Mouse (Mus musculus): Measurements from ENCODE around the gene Dis3l2. TPM values are rescaled to one million over a fixed set of nuclear protein-coding genes. Genes with fewer than 3 reads are reported as not detected.

Gene Dis3l2
- polyA plus RNA-seq (2016; fragmentation: Nextera tagmentation; extraction: Ambion mirVana): 38.0 and 38.8 TPM in 2 replicates

DNA sequence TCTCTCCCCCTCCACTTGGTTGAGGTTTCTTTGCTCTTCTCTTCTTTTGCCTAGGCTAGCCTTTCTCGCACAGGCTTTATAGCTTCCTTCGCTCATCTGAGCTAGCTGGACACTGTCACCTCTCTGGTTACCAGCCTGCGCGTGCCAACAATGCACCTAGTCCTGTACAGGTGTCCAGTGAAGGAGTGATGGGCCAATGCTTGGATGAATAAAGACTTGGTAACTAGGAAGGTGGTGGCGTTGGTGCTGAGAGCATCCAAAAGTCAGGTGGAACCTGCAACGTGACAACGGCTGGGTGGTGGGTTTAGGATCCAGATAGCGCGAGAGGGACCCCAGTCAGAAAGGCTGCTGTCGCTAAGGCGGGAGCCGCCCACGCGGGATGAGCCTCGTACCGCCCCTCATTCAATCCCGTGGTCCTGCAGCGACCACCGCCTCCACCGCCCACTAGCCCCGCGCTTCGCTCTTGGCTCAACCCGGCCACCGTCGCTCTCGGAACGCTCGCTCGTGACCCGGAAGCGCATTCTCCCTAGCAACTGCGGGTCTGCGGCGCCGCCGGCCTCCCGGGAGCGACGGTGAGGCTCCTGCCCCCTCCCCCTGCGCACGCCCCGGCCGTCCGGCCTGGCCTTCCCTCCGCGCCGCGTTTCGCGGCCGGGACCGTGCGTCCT is at the start of gene Dis3l2:
TSS of gene Dis3l2 (plus strand) at position 509 of the 665 bp plus-strand sequence.
- WGBS: 3% methylated on average over 43 of the region's 54 CpGs

GRCm38 (mm10) chr1:86657071-86657470 is 46.5 kb upstream of the Dis3l2 start:
- Histone ChIP-seq H3K9ac (no peak overlapping the region), H3K27ac (no peak overlapping the region), H3K4me1 (no peaks in the 10 kb centered on the region), H3K4me3 (no peak overlapping the region), H3K36me3 (no peaks in the 10 kb centered on the region), H3K4me2 (replicated peaks) (no peak overlapping the region), H3K27me3 (no peaks in the 10 kb centered on the region), H3K9me3 (replicated peaks) (no peaks in the 10 kb centered on the region)
- WGBS: 94% methylated on average over 5 of the region's 5 CpGs
- ATAC-seq (ENCODE audit: low FRiP score): no peak

More for the DNA sequence above, at the start of gene Dis3l2:
- H3K4me3 ChIP-seq: peak within 1 kb of the TSS; percentile 95
- no peaks in the 10 kb centered on the region for H3K27me3 ChIP-seq
- peak within 1 kb of the TSS; percentile 95 for H3K9ac ChIP-seq
- ATAC-seq (ENCODE audit: low FRiP score): peak; percentile 95
- H3K36me3 ChIP-seq: no peaks in the 10 kb centered on the region
- peak within 1 kb of the TSS; percentile 93 for H3K27ac ChIP-seq
- peaks cover 20% of the 10 kb centered on the region; the same call in 1 of the 2 replicates for H3K4me1 ChIP-seq
- H3K4me2 ChIP-seq (replicated peaks): peak within 1 kb of the TSS; percentile 77
- no peaks in the 10 kb centered on the region for H3K9me3 ChIP-seq (replicated peaks)

- Histone ChIP-seq H3K36me3 (no peaks in the 10 kb centered on the region), H3K27ac (no peak overlapping the region), H3K4me1 (0 out of 2 replicates have a peak, but pooled peaks cover 7% of the 10 kb centered on the region), H3K9ac (no peak overlapping the region), H3K9me3 (replicated peaks) (no peaks in the 10 kb centered on the region), H3K27me3 (peaks cover 22% of the 10 kb centered on the region), H3K4me2 (replicated peaks) (no peak overlapping the region), H3K4me3 (no peak overlapping the region)
- WGBS: 79% methylated on average over 2 of the region's 2 CpGs
- ATAC-seq (ENCODE audit: low FRiP score): no peak
Measured at GRCm38 (mm10) chr1:86665091-86665490, 38.5 kb upstream of the Dis3l2 start.

- 2% methylated on average over 44 of the region's 44 CpGs for WGBS
- H3K4me1 ChIP-seq: peaks cover 12% of the 10 kb centered on the region; the same call in 1 of the 2 replicates
- no peaks in the 10 kb centered on the region for H3K9me3 ChIP-seq (replicated peaks)
- H3K36me3 ChIP-seq: no peaks in the 10 kb centered on the region
- H3K4me2 ChIP-seq (replicated peaks): peak overlapping the region; percentile 88
- H3K4me3 ChIP-seq: peak overlapping the region; percentile 55
- peak; percentile 65 for ATAC-seq (ENCODE audit: low FRiP score)
- H3K27me3 ChIP-seq: peaks cover 46% of the 10 kb centered on the region
- H3K9ac ChIP-seq: peak overlapping the region; percentile 75
- no peak overlapping the region; the same call in 1 of the 2 replicates for H3K27ac ChIP-seq
Measured at GRCm38 (mm10) chr1:86669552-86670273, 33.9 kb upstream of the Dis3l2 start.

- Histone ChIP-seq H3K27ac (peak within 1 kb of the TSS; percentile 48; the same call in 1 of the 2 replicates), H3K9ac (peak within 1 kb of the TSS; percentile 75), H3K4me2 (replicated peaks) (peak within 1 kb of the TSS; percentile 88), H3K9me3 (replicated peaks) (no peaks in the 10 kb centered on the region), H3K4me3 (peak within 1 kb of the TSS; percentile 55), H3K27me3 (peaks cover 46% of the 10 kb centered on the region), H3K36me3 (no peaks in the 10 kb centered on the region), H3K4me1 (peaks cover 12% of the 10 kb centered on the region; the same call in 1 of the 2 replicates)
- 4% methylated on average over 59 of the region's 59 CpGs for WGBS
- ATAC-seq (ENCODE audit: low FRiP score): peak; percentile 92
Measured at GRCm38 (mm10) chr1:86670279-86671038, 33.1 kb upstream of the Dis3l2 start, which contains the start of gene Nppc. Nppc (minus strand) TSS chr1:86670571.

- ATAC-seq (ENCODE audit: low FRiP score): no peak
- H3K36me3 ChIP-seq: no peaks in the 10 kb centered on the region
- H3K4me2 ChIP-seq (replicated peaks): no peak overlapping the region
- WGBS: 57% methylated on average over 9 of the region's 9 CpGs
- peaks cover 27% of the 10 kb centered on the region for H3K27me3 ChIP-seq
- H3K9me3 ChIP-seq (replicated peaks): no peaks in the 10 kb centered on the region
- H3K9ac ChIP-seq: no peak overlapping the region
- H3K4me3 ChIP-seq: no peak overlapping the region
- H3K4me1 ChIP-seq: peaks cover 9% of the 10 kb centered on the region; the same call in 1 of the 2 replicates
- H3K27ac ChIP-seq: no peak overlapping the region
Measured at GRCm38 (mm10) chr1:86674385-86674784, 29.2 kb upstream of the Dis3l2 start.

- no peak overlapping the region for H3K4me3 ChIP-seq
- no peak overlapping the region for H3K27ac ChIP-seq
- peaks cover 6% of the 10 kb centered on the region; the same call in 1 of the 2 replicates for H3K4me1 ChIP-seq
- no peaks in the 10 kb centered on the region for H3K36me3 ChIP-seq
- no peak for ATAC-seq (ENCODE audit: low FRiP score)
- WGBS: 86% methylated on average over 12 of the region's 12 CpGs
- H3K9me3 ChIP-seq (replicated peaks): no peaks in the 10 kb centered on the region
- peaks cover 24% of the 10 kb centered on the region for H3K27me3 ChIP-seq
- H3K9ac ChIP-seq: no peak overlapping the region
- no peak overlapping the region for H3K4me2 ChIP-seq (replicated peaks)
Measured at GRCm38 (mm10) chr1:86675126-86675525, 28.5 kb upstream of the Dis3l2 start.

DNA sequence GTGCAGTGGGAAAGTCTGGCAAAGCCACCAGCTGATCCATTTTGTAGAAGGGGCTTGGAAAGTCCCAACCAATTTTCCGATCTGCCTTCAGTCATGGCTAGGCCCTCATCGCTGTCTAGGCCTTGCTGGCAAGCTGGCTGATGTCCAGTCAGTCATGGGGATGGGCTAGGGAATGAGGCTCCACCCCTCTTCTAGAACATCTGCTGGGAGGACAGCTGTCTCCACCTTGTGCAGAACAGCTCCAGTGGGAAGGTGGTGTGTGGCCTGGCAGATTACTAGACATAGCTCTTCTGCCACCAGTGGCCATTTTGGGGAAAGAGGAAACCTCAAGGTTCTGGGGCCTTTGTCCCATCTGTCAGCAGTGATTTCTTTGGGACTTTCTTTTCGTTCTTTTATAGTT is 26.0 kb upstream of the Dis3l2 start:
- Histone ChIP-seq H3K9ac (no peak overlapping the region), H3K36me3 (no peaks in the 10 kb centered on the region), H3K27me3 (0 out of 2 replicates have a peak, but pooled peaks cover 2% of the 10 kb centered on the region), H3K9me3 (replicated peaks) (no peaks in the 10 kb centered on the region), H3K4me2 (replicated peaks) (no peak overlapping the region), H3K4me3 (no peak overlapping the region), H3K27ac (no peak overlapping the region), H3K4me1 (no peaks in the 10 kb centered on the region)
- WGBS: 87% methylated on average over 3 of the region's 3 CpGs
- ATAC-seq (ENCODE audit: low FRiP score): no peak

GRCm38 (mm10) chr1:86678667-86679066 is 24.9 kb upstream of the Dis3l2 start:
- Histone ChIP-seq H3K4me2 (replicated peaks) (no peak overlapping the region), H3K9ac (no peak overlapping the region), H3K9me3 (replicated peaks) (no peaks in the 10 kb centered on the region), H3K36me3 (no peaks in the 10 kb centered on the region), H3K27ac (no peak overlapping the region), H3K27me3 (no peaks in the 10 kb centered on the region), H3K4me3 (no peak overlapping the region), H3K4me1 (no peaks in the 10 kb centered on the region)
- WGBS: 87% methylated on average over 10 of the region's 10 CpGs
- no peak for ATAC-seq (ENCODE audit: low FRiP score)

DNA sequence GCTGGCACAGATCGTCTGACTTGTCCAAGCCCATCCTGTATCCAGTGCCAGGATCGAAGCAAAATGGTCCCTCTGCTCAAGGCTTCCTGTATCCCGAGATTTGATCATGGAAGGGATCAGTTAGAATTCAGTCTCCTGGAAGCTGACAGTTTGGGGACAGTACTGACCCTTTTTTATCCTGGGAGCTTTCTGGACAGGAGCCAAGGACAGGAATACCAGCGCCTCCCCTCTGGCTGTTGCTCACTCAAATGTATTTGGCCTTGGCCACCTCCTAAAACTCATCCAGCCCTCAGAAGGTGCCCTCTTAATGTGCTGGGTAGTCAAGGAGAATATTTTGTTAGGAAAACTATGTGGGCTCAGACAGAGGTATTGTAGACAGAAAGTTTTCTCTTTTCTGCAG is 16.4 kb upstream of the Dis3l2 start:
- 88% methylated on average over 4 of the region's 4 CpGs for WGBS
- ATAC-seq (ENCODE audit: low FRiP score): no peak
- Histone ChIP-seq H3K9me3 (replicated peaks) (no peaks in the 10 kb centered on the region), H3K4me1 (no peaks in the 10 kb centered on the region), H3K9ac (no peak overlapping the region), H3K27ac (no peak overlapping the region), H3K27me3 (no peaks in the 10 kb centered on the region), H3K36me3 (no peaks in the 10 kb centered on the region), H3K4me3 (no peak overlapping the region), H3K4me2 (replicated peaks) (no peak overlapping the region)

GRCm38 (mm10) chr1:86691027-86691426 is 12.6 kb upstream of the Dis3l2 start:
- no peak overlapping the region for H3K4me2 ChIP-seq (replicated peaks)
- 67% methylated on average over 5 of the region's 5 CpGs for WGBS
- no peak overlapping the region for H3K4me3 ChIP-seq
- no peak overlapping the region for H3K27ac ChIP-seq
- no peaks in the 10 kb centered on the region for H3K4me1 ChIP-seq
- H3K9me3 ChIP-seq (replicated peaks): no peaks in the 10 kb centered on the region
- H3K27me3 ChIP-seq: no peaks in the 10 kb centered on the region
- no peaks in the 10 kb centered on the region for H3K36me3 ChIP-seq
- no peak overlapping the region for H3K9ac ChIP-seq
- no peak for ATAC-seq (ENCODE audit: low FRiP score)

DNA sequence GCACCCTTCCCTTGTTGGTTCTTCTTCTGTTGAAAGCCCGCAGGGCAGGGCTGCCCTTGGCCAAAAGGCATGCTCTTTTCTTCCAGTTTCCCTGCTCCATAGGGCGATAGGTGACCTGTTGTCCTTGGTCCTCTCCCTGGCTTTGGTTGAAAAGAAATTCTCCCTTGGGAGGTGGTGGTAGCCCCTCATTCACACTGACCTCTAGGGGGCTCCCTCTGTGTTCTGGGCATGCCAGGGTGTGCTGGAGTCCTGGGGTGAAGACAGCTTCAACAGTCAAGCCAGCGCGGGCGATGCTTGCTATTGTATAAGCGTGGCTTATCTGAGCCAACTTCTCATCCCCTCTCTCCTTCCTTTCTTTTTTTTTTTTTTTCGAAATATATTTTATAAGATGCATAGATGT is 6.7 kb upstream of the Dis3l2 start:
- Histone ChIP-seq H3K4me3 (no peak overlapping the region), H3K27me3 (no peaks in the 10 kb centered on the region), H3K27ac (no peak overlapping the region), H3K9me3 (replicated peaks) (no peaks in the 10 kb centered on the region), H3K4me2 (replicated peaks) (no peak overlapping the region), H3K9ac (no peak overlapping the region), H3K4me1 (no peaks in the 10 kb centered on the region), H3K36me3 (no peaks in the 10 kb centered on the region)
- ATAC-seq (ENCODE audit: low FRiP score): no peak
- WGBS: 49% methylated on average over 7 of the region's 7 CpGs
